Mouse (Mus musculus): ENCODE data around the gene Nup188.
A peak's percentile ranks its signal among the peaks of the same experiment; 100 is the strongest.

GRCm38 (mm10) chr2:30377721-30378120, 91.5 kb downstream of the Nup188 start:
- TF ChIP-seq POLR2A (IDR thresholded peaks at IDR 0.05; ENCODE audit: low read depth, low read length) (no peak), CTCF (conservative IDR thresholded peaks at IDR 0.05; ENCODE audit: insufficient read depth, insufficient read length, low read depth, low read length) (peak; percentile 29; the same call in 1 of the 2 replicates)
